Mouse (Mus musculus): ENCODE results near the gene Entpd2.

GRCm38 (mm10) chr2:25432326-25433098 is 36.8 kb downstream of the Entpd2 start:
- no peak for TF ChIP-seq CTCF (IDR thresholded peaks at IDR 0.05; ENCODE audit: insufficient read depth, low read depth, low read length)
- TF ChIP-seq POLR2A (IDR thresholded peaks at IDR 0.05; ENCODE audit: insufficient read depth, low read depth, low read length), result no peak
